Mouse (Mus musculus) G1E (cell line): ENCODE measurements around the gene Zfp46. TPM values are rescaled to one million over a fixed set of nuclear protein-coding genes. Genes with fewer than 3 reads are reported as not detected.

ENCODE experiments used
- ATAC-seq: 2 replicates; pipeline ENCODE4 v1.8.0; 2016; ENCODE audit warnings: mild to moderate bottlenecking; ENCODE audit not compliant: insufficient number of reproducible peaks, poor library complexity, low FRiP score, severe bottlenecking; ENCODE audit errors: extremely low read depth
- DNase-seq: peaks from one replicate; pipeline ENCODE4 v3.0.0; 2012; ENCODE audit warnings: low spot score
- H3K27me3 ChIP-seq: 2 replicates; pipeline ENCODE4 v1.6.1; 2012; ENCODE audit warnings: mild to moderate bottlenecking, low read length, inconsistent platforms; ENCODE audit not compliant: insufficient read depth
- H3K36me3 ChIP-seq: replicated peaks from 2 replicates; pipeline ENCODE3; 2012; ENCODE audit warnings: mild to moderate bottlenecking, inconsistent platforms
- H3K4me1 ChIP-seq: 2 replicates; pipeline ENCODE4 v1.6.1; 2012; ENCODE audit warnings: low read depth, low read length, inconsistent platforms, mixed read lengths; ENCODE audit not compliant: insufficient read depth
- H3K4me3 ChIP-seq: 2 replicates; pipeline ENCODE4 v1.5.1; 2012; ENCODE audit warnings: low read depth, mild to moderate bottlenecking, inconsistent platforms, low read length, moderate library complexity, mixed read lengths
- H3K9me3 ChIP-seq: replicated peaks from 2 replicates; pipeline ENCODE4 v1.6.1; 2012; ENCODE audit warnings: inconsistent platforms
- CTCF ChIP-seq: IDR thresholded peaks from 2 replicates; pipeline ENCODE4 v1.5.1; 2012; ENCODE audit warnings: low read depth, low read length, inconsistent platforms, mixed read lengths
- GATA1 ChIP-seq: IDR thresholded peaks from 2 replicates; pipeline ENCODE4 v1.6.1; 2012; ENCODE audit warnings: borderline replicate concordance, low read length, inconsistent platforms, mixed read lengths
- GATA2 ChIP-seq: IDR thresholded peaks from 2 replicates; pipeline ENCODE4 v1.6.1; 2012; ENCODE audit warnings: low read depth, low read length, inconsistent platforms, borderline replicate concordance
- POLR2AphosphoS5 ChIP-seq: IDR thresholded peaks from 2 replicates; pipeline ENCODE4 v1.6.1; 2012; ENCODE audit warnings: low read depth, low read length, inconsistent platforms; ENCODE audit not compliant: insufficient replicate concordance
- TAL1 ChIP-seq: conservative IDR thresholded peaks from 2 replicates; pipeline ENCODE4 v1.6.1; 2012; ENCODE audit warnings: low read depth, low read length, inconsistent platforms, mixed read lengths
- polyA plus RNA-seq: library from polyadenylated mRNA; stranded (reverse); fragments of >175 nt; gene quantifications from 2 replicates; pipeline ENCODE4 v1.2.3, GENCODE M21; 2012
- total RNA-seq, 2 experiments: library from RNA; stranded (forward) in 1 of 2; stranded (reverse) in 1 of 2; fragments of 200-1000 nt in 1 of 2; fragments of >200 nt in 1 of 2; fragmentation: Nextera tagmentation in 1 of 2; gene quantifications; 2 replicates each; pipeline ENCODE4 v1.2.3; 2014 to 2017

Zfp46 gene
- total and polyA plus RNA-seq, 3 experiments: 6.1 to 19.9 (median 13.9) TPM

- Histone ChIP-seq H3K27me3 (no peaks in the 10 kb centered on the region), H3K4me3 (peak overlapping the region; percentile 83; the same call in 1 of the 2 replicates), H3K36me3 (peaks cover 22% of the 10 kb centered on the region), H3K9me3 (no peaks in the 10 kb centered on the region), H3K4me1 (peaks cover 36% of the 10 kb centered on the region)
- ATAC-seq (no peak), DNase-seq (no peak)
- TF ChIP-seq CTCF (no peak), GATA1 (no peak), POLR2AphosphoS5 (no peak), TAL1 (no peak), GATA2 (no peak)
These were observed 28.1 kb downstream of the Zfp46 start for GRCm38 (mm10) chr4:136312616-136313015.

DNA sequence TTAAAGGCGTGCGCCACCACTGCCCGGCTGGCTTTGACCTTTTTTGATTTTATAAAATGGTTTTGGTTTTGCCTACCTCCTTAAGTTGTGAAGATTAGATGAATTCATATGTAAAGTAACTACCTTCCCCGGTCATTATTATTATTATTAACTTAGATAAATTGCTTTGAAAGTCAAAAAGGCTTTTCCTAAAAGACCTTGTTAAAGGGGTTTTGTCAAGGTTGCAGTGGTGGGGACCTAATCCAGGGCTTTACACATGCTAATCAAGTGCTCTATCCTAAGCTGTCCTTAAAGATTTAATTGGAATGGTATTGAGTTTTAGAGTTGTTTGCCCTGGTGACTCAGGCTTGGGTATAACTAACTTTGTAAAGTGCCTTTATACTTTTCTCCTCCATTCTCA lies 33.2 kb downstream of the Zfp46 start:
- Histone ChIP-seq H3K36me3 (peaks cover 71% of the 10 kb centered on the region), H3K4me3 (no peak overlapping the region), H3K9me3 (no peaks in the 10 kb centered on the region), H3K27me3 (no peaks in the 10 kb centered on the region), H3K4me1 (peaks cover 16% of the 10 kb centered on the region)
- no peak for DNase-seq
- TF ChIP-seq POLR2AphosphoS5 (no peak), CTCF (no peak), TAL1 (no peak), GATA1 (no peak), GATA2 (no peak)
- no peak for ATAC-seq

GRCm38 (mm10) chr4:136320016-136320415 lies 35.5 kb downstream of the Zfp46 start:
- DNase-seq (no peak), ATAC-seq (no peak)
- Histone ChIP-seq H3K4me1 (peaks cover 3% of the 10 kb centered on the region; the same call in 1 of the 2 replicates), H3K36me3 (peaks cover 87% of the 10 kb centered on the region), H3K9me3 (no peaks in the 10 kb centered on the region), H3K4me3 (no peak overlapping the region), H3K27me3 (no peaks in the 10 kb centered on the region)
- TF ChIP-seq POLR2AphosphoS5 (no peak), GATA1 (no peak), CTCF (no peak), GATA2 (no peak), TAL1 (no peak)

DNA sequence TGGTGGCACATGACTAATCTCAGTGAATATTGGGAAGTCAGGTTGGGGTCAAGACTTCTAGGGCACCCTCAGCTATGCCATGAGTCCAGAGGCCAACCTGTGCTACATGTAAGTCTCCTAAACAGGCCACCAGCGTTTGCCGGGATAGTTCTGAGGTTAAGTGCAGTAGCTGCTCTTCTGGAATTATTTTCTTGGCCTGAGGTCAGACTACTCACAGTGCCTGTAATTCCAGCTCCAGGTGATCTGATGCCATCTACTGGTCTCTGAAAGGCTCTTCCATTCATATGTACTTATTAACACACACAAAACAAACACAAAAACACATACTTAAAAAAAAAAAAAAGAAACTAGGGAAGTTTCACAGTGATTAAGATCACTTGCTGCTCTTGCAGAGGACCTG lies 39.7 kb downstream of the Zfp46 start:
- TF ChIP-seq GATA2 (no peak), POLR2AphosphoS5 (no peak), CTCF (no peak), TAL1 (no peak), GATA1 (no peak)

GRCm38 (mm10) chr4:136327238-136327637 lies 42.8 kb downstream of the Zfp46 start:
- no peak for TF ChIP-seq GATA2
- no peak for TF ChIP-seq POLR2AphosphoS5
- no peak for TF ChIP-seq TAL1
- no peak for TF ChIP-seq CTCF
- TF ChIP-seq GATA1: no peak
- ATAC-seq (no peak), DNase-seq (no peak)
- Histone ChIP-seq H3K4me3 (no peak overlapping the region), H3K36me3 (peaks cover 86% of the 10 kb centered on the region), H3K4me1 (peaks cover 2% of the 10 kb centered on the region; the same call in 1 of the 2 replicates), H3K9me3 (no peaks in the 10 kb centered on the region), H3K27me3 (no peaks in the 10 kb centered on the region)

More for the DNA sequence above, 39.7 kb downstream of the Zfp46 start:
- DNase-seq (no peak), ATAC-seq (no peak)
- H3K4me1 ChIP-seq: peaks cover 2% of the 10 kb centered on the region; the same call in 1 of the 2 replicates
- H3K9me3 ChIP-seq: no peaks in the 10 kb centered on the region
- peaks cover 90% of the 10 kb centered on the region for H3K36me3 ChIP-seq
- H3K27me3 ChIP-seq: no peaks in the 10 kb centered on the region
- no peak overlapping the region for H3K4me3 ChIP-seq

GRCm38 (mm10) chr4:136328115-136328514 lies 43.6 kb downstream of the Zfp46 start:
- ATAC-seq: no peak

More at GRCm38 (mm10) chr4:136328115-136328514, 43.6 kb downstream of the Zfp46 start:
- H3K4me1 ChIP-seq: peaks cover 2% of the 10 kb centered on the region; the same call in 1 of the 2 replicates
- TF ChIP-seq GATA1: no peak
- TF ChIP-seq TAL1: no peak
- no peak for TF ChIP-seq CTCF
- no peak for TF ChIP-seq POLR2AphosphoS5
- no peak for TF ChIP-seq GATA2
- H3K27me3 ChIP-seq: no peaks in the 10 kb centered on the region
- H3K36me3 ChIP-seq: peaks cover 87% of the 10 kb centered on the region
- DNase-seq: no peak
- no peaks in the 10 kb centered on the region for H3K9me3 ChIP-seq
- H3K4me3 ChIP-seq: no peak overlapping the region
